Mouse (Mus musculus) urinary bladder, postnatal 10 days (tissue): Measurements from ENCODE around the gene Cenpm.

Experiments used
- DNase-seq: peaks from one replicate; pipeline ENCODE4 v3.0.0; 2022; ENCODE audit warnings: low spot score

Gene Cenpm

DNA sequence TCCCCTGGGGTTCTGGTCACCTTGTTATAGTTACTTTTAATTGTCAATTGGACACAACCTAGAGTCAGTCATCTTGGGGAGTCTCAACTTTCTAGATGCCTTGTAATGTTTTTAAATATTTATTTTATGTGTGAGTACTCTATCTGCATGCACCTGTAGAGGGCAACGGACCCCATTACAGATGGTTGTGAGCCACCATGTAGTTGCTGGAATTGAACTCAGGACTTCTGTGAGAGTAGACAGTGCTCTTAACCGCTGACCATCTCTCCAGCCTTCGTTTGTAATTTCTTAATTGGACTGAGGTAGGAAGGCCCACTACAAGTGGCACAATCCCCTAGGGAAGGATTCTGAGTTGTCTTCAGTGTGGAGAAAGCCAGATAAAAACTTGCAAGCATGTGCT lies 1.2 kb downstream of the Cenpm start:
- no peak for DNase-seq

DNA sequence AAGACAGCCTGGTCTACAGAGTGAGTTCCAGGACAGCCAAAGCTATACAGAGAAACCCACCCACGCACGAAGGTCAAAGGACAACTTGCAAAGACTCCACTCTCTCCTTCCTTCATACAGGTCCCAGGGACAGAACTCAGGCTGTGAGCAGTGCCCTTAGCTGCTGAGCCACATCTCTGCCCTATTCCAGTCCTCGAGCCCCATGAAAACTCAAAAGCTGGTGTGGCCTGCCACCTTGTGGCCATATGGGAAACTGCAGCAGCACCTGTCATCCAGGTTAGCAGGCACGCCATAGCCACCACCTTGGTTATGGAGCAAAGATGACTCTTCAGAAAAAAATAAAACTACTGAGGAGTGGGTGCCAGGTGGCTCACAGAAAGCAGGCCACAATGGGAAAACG lies 8.0 kb downstream of the Cenpm start:
- DNase-seq, result no peak

DNA sequence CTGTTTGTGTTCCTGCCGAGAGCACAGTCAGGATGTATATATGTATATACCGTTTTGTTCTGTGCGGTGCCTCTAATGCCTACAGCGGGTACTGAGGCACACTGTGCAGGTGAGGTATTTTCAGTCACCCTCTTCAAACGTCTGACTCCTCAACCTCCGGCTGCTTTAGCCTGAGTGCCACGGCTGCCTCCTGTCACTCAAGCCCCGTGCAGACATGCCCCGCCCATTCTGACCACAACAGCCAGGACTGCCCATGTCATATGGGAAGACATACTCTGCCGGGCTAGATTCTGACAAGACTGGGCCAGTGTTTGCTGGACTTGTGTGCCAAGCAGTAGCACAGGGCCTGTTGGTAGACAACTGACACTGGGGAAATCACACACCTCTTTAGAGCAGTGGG lies 8.9 kb downstream of the Cenpm start:
- no peak for DNase-seq

DNA sequence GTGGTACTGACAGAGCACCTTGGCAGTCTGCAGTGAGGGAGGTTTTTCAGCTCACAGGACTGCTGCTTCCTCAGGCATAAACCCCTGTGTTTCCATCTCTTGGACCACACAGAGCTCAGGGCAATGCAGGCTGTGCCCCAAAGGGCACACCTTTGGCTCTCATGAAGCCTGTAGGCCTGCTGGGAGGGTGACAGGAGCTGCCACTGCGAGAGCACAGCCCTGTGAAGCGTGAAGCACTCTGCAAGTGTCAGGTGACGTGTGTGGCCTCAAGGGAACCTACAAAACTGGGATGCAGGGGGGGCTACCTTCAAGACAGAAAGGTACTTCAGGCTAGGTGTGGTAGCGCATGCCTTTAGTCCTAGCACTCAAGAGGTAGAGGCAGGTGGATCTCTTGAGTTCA lies 11.9 kb downstream of the Cenpm start:
- no peak for DNase-seq

DNA sequence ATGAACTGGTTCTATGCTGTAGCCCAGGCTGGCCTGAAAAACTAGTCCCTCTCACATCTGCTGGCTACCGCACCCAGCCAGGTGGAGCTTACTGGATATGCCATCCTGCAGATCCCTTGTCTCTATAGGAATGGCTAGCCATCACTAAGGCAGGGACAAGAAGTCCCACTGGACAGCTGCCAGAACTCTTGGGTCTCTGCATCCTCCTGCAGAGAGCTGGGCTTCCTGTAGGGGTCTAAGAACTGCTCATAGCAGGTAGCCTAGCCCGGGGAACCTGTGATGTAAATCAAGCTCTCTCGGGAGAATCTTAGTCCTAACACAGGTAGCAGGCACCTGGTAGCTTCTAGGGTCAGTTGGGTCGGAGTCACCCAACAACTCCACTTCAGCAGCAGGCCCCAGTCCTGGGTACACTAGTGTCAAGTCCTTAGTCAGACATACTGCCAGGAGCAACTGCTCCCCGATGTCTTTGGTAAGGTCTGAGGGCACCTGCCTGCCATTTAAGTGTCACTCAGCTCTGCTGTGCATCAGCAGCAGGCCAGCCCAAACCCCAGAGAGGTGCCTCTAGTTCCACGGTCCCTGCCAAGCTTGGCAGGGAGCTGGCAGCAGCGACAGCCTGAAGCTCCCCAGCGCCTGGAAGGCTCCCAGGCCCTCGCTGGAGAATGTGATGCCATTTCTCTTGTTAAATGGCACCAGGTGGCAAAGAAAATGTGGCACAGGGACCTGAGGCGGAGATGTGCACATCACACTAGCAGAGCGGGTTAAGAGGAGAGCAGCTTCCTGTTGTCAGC lies 12.8 kb downstream of the Cenpm start:
- no peak for DNase-seq

DNA sequence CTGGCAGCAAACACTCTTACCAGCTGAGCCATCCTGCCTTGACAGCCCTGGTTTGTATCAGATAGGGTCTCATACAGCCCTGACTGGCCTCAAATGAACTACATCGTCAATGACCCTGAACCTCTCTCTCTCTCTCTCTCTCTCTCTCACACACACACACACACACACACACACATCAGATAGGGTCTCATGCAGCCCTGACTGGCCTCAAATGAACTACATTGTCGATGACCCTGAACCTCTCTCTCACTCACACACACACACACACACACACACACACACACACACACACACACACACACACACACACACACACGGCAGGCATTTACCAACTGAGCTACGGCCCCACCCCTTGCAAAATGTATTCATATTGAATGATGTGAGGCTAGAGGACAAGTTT lies 13.4 kb downstream of the Cenpm start:
- no peak for DNase-seq

DNA sequence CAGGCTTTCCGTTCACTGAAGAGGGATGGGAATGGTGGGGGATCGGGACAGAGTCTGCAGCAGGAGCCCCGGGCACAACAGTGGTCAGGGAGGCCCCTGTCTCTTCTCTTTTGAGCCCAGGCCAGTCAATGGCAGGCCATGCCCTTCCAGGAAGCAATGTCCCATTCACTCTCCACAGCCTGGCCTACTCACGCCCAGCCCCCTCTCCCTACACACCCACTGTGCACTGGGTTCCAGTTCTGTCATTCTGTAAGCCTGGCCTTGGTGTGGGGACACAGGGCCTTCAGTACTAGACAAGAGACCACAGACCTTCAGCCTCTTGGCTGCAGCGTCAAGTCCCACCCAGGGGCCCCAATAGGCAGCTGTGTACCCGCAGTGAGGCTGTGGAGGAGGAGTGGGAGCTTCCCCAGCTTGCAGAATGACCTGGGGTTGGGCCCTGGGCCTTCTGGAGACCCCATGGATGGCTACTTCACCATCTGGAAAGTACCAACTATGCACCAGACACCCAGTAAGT lies 14.4 kb downstream of the Cenpm start:
- DNase-seq, result no peak

DNA sequence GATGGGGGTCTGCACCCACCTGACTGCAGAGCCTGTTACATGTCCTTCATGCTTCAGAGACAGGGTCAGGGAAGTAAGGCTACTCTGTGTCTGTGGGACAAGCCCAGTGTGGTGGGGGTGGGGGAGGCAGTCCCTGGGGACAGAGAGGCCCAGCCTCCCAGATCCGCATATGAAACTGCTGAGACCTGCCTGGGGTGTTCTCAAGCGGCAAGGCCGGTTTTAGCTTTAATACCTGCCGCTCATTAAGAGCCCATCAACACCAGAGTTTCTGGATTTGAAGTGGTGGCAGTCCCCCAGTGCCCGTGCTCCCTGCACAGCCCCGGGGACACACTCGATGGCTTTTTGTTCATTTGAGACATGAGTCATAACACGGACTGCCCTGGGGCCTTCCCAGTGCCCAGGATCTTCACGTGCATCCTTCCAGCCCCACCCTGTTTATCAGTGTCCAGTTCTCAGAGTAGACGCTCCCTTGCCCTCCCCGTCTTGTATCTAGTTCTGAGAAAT lies 15.0 kb downstream of the Cenpm start:
- DNase-seq, result no peak

DNA sequence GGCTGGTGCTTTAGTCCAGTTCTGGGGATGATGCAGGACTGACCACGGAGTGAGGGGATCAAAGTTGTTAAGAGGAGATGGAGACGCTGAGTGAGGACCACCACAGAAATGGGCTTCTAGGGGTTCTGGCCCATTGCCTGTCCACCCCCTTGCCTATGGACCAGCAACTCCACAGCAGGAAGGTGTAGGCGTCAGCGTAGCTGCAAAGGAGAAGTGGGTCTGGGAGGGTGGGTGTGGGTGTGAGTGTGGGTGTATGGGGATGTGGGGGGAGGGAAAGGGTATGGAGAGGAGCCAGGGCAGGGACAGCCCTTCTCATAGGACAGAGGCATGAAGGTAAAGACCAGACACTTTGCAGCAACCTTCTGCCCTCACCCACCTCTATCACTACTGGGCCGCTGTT lies 18.8 kb downstream of the Cenpm start:
- no peak for DNase-seq

DNA sequence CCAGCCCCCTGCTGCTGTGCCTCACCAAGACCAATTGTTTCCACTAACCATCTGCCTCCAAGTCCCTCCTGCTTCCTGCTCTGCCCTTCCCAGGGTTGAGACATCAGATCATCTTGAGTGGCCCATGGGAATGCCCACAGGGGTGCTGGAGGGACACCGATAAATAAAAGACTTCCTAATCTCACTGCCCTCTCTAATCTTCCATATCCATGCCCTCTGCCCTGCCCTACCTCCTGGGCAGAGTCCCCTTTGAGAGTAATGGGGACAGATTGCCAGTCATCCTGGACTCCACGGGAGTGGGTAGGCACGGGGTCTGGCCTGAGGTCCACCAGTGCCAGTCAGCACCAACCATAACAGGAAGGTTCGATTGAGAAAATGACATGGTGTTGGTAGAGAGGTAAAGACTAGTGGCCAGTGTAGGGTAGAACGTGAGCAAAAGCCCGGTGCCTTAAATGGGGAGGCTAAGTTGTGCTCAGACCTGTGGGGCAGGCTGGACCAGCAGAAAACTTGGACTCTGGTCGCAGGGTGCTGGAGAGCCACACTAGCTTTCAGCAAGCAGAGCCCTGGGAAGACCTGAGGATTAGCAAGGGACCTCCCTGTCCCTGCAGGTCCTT lies 19.8 kb downstream of the Cenpm start:
- no peak for DNase-seq

DNA sequence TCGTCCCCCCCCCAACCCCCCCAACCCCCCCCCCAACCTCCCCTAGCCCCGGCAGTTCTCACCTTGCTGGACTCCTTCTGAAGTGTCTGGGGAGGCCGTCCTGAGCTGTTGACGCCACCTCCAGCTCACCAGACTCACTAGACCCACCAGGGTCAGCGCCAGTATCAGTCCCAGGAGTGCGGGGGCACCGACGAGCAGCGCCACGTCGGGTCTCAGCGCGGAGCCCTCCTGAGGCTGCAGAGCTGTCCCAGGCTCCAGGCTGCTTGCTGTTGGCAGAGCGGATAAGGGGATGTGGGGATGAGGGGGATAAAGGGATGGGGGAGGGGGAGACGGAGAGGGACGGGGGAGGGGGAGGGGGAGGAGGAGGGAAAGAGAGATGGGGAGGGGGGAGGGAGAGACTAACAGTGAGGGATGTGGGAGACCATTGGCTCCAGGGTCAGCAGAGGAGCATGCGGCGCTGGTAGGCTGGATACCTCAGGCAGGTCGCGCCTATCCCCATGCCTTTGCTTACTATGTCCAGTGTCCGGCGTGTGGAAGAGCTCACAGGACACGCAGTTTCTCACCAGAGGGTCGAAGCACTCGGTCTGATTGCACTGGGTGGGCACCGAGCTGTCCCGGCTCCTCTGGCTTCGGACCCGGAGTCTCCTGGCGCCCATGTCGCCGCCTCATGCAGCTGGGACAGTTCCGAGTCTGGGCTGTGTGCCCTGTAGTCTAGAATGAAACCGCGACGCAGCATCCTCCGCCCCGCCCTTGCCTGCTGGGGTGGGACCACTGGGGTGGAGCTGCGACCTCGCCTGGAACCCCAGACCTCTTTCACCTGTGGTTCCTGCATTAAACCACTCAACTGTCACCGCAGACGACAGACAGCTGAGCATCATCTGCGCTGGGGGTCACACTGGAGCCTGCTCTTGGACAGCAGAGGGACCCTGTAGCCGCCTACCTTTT lies 20.6 kb downstream of the Cenpm start, which contains the start of gene Tnfrsf13c:
TSS of gene Tnfrsf13c (minus strand) at position 713 of the 945 bp plus-strand sequence.
- no peak for DNase-seq

DNA sequence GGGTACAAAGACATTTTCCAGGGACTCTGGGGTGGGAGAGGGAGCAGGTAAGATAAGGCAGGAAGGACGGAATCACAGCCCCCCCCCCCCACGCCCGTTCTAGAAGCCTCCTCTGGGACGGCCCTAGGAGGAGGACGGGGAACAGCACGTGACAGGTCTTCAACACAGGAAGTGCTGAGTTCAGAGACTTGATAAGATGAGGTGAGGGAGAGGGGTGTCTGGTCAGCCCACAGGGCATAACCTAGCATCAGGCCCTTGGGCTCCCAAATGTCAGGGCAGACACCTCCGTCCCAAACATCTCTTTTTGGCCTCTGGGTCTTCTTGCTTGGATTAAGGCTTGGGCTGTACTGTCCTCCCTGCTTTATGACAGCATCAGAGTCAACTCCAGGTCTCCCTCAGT lies 21.3 kb downstream of the Cenpm start:
- no peak for DNase-seq

DNA sequence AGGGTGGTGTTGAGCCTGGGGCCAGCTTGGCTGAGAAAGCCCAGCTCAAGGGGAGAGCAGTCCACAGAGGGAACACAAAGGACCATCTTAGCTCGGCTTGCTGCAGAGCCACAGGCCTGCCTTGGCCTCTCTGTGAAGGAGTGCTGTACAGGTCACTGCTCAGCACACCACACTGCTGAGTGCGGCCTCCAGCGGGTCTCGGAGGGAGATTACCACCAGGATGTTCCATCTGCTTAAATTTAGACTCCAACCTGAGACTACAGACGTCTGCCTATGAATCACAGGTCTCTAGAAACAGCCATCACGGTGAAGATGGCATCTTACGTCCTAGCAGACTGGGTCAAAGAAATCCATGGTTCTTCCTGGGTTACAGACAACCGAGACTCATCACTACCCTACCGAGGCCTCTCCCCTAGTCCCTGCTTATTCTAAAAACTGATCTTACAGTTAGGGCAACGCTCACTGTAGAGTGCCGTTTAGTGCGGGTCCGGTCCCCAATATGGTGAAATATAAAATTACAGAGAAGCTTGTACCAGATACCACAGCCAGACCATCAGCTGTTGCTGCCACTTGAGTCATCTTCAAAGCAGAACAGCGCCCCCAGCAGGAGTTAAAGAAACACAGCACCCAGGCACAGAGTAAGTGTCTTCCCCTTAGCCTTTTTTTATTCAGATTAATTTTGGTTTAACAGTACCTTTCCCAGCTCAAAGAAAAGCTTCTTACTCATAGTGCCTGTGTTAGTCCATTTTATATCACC lies 23.3 kb downstream of the Cenpm start:
- DNase-seq, result no peak

DNA sequence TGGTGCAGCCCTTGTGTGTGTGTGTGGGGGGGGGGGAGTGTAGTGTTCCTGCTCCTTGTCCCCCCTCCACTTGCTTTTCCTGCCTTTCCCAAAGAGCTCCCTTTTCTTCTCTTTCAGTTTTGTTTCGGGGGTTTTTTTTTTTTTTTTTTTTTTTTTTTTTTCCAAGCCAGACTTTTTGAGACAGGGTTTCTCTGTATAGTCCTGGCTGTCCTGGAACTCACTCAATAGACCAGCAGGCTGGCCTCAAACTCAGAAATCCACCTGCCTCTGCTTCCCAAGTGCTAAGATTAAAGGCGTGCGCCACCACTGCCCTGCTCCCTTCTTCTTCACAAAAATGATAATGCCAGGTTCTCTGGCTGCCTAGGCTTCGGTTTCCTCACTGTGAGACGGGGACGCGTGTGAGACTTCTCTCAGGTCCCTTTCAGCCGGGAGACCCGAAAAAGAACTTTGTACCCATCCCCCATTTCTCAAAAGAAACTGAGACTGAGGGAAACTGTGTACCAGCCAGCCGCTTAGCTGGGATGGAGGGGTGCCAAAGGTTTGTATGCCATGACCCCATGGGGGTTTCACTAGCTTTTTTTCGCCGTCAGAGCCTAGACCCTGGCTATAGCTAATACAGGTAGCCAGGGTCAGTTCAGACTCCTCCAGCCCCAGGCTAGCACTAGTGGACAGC lies 24.4 kb downstream of the Cenpm start:
- no peak for DNase-seq

DNA sequence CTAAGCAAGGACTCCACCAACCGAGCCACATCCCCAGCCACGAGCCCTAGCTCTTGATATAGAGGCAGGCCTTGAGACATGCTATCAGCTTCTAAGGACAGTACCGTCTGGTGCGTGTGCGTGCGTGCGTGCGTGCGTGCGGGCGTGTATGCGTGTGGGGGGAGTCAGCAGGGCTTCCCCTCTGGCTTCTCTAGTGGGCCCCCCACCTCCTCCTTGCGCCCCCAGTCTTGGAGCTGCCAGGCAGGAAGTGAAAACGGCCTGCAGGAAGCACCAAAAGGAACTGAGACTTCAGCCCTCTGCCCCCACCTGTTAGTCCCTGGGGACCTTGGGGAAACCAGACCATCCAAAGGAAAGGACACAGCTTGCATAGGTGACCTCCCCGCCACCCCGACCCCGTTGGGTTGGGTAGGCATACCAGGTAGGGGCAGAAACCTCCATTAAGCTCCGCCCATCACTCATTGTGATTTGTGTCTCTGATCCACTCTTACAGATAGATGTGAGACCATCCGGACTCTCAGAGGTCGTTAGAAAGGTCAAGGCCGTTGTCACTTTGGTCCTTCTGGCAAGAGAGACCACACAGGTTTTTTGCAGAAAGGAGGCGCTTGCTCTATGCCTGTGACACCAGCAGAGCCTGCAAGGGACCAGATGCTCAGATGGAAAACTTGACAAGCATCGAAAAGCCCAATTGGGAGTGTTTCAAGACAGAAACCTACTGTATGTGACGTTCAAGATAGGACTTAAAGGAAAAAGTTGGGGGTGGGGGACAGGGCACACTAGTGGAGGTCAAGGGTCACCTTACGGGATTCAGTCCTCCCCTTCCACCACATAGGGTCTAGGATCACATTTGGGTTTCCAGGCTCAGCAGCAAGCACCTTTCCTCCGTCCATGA lies 25.5 kb downstream of the Cenpm start:
- no peak for DNase-seq

DNA sequence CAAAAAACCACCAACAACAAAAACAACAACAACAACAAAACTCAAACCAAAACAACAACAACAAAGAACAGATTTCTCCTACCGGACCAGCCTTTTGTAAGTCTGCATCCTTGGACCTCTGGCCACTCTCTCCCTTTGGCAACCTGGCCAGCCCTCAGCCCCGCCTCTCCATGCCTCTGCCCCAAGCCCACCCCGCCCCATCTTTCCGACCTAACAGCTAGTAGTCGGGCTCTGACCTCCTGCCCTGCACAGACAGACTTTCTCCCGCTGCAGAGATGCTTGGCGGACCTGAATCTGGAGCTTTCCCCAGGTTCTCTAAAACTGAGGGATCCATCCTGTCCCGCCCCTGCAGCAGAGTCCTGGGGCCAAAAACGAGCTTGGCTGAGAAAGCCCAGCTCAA lies 26.6 kb downstream of the Cenpm start:
- DNase-seq, result no peak

DNA sequence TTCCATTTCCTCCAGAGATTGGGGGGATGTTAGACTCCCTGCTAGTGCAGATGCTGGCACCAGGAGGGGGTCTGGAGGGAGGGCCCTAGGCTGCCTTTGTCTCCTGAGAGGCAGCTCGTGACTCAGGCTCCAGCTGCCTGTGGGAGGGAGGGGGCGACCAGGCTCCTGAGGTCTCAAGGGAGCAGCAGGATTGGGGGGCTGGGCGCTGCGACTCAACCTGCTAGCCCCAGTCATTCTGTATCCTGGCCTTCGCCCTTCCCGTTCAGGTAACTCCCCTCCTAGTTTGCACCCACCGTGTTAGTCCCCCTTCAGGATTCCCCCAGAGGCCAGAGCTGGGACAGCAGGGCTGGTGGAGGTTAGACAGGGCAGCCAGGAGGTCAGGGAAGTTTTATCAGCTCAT lies 27.5 kb downstream of the Cenpm start:
- DNase-seq, result no peak

DNA sequence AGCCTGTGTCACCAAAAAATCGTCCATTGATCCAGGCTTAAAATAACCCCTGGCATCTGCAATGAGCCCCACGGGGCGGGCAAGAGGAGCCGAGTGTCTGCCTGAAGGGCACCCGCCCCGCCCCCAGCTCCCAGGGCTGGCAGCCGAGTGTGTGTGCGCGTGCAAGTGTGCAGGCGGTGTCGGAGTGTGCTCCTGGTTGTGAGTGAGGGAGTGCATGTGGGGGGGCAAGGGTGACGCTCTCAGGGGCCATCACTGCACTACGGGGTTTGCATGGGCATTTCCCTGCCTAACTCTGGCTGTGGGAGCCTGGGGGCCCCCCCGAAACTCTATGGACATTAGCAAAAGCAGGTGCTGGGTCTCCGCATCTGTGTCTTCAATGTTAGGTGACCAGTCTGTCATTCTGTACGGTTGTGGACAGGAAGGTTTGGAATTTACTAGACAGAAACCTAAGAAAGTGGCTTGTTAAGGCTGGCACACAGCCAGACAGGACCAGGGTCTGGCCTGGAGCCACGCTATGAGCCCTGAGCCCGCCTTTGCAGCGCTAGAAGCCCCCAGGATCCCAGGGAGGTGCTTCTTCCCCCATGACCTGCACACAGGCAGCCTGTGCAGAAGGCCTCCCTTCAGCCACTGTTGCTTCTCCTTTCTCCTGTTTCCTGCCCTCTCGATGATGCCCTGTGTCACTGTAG lies 28.3 kb downstream of the Cenpm start:
- no peak for DNase-seq

DNA sequence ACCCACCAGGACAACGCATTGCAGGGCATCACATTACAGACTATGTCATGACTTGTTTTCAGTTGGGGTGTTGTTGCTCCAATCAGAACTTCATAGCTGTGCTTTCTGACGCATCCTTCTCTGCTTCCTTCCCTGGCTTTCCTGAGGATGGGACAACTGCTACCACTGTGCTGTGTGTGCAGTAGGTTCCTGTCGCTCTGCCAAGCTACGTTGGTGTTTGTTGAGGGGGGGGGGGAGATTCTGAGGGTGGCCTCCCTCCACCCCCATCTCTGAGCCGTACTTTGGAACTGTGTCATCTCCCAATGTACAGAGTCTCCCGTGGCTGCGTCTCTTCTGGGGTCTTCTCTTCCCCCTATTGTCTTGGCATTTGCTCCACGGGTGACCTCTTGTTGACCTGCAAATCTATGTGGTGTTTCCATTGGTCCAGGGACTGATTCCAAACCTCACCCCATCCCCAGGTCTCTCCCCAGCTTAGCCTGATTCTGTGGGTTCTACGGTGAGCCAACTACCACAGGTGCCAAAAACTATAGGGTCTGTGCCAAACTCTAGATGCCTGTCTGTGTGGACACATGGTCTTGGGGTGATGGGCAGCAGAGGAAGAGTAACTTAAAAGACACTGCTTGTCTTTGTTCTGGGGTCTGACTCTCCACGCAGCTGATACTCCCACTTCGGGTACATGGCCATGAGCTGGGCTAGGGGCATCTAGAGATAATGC lies 29.1 kb downstream of the Cenpm start:
- DNase-seq, result no peak
